Mouse (Mus musculus): Measurements from ENCODE around the gene Lgi2. TPM values are rescaled to one million over a fixed set of nuclear protein-coding genes. Genes with fewer than 3 reads are reported as not detected.

The Lgi2 gene
- total RNA-seq, 2 experiments from 2014 or later: not detected

DNA sequence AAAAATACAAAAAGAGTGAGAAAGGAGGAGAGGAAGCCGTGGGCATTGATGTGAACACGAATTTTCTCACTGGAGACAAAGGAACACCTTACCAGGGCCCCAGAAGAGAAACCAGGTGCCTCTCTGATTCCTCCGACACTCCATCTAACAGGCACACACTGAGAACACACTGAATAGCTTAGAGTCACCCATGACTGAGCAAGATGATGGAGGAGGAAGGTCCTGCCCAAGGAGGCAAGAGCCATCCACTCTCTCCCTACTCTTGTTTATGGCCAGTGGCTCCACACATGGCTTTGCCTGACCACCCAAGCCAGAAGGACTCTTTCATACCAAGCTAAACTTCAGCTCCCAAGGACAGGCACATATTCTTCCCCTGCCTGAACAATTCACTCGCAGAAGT lies 22.5 kb downstream of the Lgi2 start:
- no peak for ATAC-seq (replicated peaks; ENCODE audit: low FRiP score, low TSS enrichment, poor library complexity, severe bottlenecking)

DNA sequence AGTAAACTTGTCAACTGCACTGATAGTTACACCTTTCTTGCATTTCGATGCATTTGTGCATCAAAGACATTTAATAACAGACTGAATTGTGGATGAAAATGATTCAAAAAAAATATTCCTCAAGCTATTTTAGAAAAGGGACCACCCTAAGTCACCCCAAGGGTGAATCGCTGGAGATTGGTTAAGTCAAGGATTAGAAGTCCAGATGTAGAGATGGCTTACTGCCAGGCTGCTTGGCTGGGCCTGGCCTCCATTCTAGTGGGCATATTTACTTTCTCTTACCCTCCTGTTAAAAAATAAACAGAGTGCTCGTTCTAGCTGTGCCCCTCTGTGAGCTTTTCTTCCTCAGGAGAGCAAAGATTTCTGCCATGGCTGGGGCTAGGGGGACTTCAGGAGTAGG lies 26.1 kb downstream of the Lgi2 start:
- no peak for ATAC-seq (replicated peaks; ENCODE audit: low FRiP score, low TSS enrichment, poor library complexity, severe bottlenecking)

DNA sequence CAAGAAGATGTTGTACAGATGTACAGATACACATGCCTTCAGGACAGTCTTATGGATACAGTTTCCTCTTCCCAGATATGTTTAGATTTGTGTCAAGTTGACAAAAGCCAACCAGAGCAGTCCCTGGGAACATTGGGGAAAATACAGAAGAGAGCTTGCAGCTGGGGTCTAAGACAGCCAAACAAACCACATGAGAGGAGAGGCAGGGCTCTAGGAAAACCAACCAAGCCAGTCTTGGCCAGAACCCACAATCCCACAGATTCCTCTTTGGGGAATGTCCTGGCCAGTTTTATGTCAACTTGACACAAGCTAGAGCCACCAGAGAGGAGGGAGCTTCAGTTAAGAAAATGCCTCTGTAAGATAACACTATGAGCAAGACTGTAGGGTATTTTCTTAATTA lies 26.8 kb downstream of the Lgi2 start:
- ATAC-seq (replicated peaks; ENCODE audit: low FRiP score, low TSS enrichment, poor library complexity, severe bottlenecking): no peak

DNA sequence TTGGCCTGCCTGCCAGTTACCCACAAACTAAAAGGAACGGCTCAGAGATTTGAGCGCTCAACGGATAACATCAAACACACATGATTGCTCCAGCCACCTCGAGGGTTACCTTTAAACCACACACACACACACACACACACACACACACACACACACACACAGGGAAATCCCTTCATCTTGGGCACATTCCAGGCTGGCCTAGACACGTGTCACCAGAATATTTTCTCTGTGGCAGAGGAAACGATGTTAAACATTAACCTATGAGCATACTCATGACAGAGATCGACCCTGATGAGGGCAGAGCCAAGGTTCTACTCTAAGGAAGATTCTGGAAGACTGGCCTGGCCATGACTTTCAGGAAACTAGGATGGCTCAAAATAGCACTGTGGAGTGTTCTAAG lies 29.2 kb downstream of the Lgi2 start:
- no peak for ATAC-seq (replicated peaks; ENCODE audit: low FRiP score, low TSS enrichment, poor library complexity, severe bottlenecking)

DNA sequence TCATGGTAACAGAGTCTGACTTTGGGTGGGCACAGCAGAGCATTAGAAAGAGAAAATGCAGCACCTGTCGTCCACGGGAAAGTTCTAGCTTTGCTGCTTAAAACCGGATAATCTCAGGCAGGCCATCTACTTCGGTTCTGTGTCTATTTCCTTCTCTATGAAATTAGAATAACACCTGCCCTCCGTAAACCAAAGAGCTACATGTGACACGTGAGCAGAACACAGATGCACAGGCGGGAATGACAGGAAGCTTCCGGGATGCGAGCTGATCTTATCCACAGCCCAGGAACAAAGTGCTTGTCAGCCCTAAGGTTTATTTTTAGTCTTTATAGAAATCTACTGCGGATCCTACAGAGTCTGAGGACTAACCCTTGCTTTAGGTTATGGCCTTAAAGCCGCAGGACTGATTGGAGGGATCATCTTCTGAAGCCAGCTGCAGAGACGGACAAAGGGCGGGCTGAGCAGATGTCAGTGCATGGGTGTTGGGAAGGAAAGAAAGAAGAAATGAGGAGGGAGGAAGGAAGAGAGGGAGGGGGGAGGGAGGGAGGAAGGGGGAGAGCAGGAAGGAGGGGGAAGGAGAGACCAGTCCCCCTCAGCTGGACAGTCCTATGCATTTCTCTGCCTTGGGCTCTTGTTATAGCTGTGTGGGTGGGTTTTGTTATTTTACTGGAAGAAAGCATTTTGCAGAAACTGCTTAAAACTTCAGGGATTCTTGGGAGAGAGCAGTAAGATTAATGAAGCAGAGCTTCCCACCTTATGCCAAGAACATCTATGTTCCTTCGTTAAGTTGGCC lies 31.3 kb downstream of the Lgi2 start:
- ATAC-seq (replicated peaks; ENCODE audit: low FRiP score, low TSS enrichment, poor library complexity, severe bottlenecking): no peak

DNA sequence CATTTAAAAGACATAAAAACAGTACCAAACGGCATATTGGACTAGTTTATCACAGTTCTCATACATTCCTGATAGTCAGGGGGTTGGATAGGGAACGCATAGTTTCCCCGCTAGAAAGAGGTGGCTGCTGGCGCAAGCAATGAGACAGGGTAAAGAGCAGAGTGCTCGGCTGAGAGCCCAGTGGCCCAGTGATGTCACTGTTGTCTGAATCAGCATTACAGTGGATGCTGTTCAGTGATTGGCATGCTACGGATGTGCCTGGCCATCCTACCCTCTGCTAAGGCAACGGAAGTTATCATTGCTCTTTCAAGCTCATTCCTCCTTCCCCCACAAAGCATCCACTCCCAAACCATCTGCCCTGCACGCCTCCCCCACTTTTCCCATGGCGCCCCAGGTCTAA lies 32.6 kb downstream of the Lgi2 start:
- no peak for ATAC-seq (replicated peaks; ENCODE audit: low FRiP score, low TSS enrichment, poor library complexity, severe bottlenecking)

DNA sequence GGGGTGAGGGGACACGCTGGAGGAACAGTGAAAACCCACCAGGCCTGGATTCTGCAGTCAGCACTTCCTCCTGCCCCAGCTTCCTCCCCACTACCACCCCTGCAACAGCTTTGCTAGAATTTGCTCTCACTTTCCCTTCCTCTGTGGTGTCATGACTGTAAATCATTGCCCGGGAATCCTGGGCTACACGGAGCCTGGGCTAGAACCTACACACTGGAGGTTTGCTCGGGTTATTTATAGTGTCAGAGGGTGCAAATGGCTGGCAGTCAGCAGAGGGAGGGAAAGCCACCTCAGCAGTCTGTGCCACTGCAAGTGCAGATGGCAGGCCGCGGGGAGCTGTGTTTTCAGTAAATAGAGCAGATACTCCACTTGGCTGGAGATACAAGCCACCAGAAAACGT lies 37.7 kb downstream of the Lgi2 start:
- ATAC-seq (replicated peaks; ENCODE audit: low FRiP score, low TSS enrichment, poor library complexity, severe bottlenecking): no peak

DNA sequence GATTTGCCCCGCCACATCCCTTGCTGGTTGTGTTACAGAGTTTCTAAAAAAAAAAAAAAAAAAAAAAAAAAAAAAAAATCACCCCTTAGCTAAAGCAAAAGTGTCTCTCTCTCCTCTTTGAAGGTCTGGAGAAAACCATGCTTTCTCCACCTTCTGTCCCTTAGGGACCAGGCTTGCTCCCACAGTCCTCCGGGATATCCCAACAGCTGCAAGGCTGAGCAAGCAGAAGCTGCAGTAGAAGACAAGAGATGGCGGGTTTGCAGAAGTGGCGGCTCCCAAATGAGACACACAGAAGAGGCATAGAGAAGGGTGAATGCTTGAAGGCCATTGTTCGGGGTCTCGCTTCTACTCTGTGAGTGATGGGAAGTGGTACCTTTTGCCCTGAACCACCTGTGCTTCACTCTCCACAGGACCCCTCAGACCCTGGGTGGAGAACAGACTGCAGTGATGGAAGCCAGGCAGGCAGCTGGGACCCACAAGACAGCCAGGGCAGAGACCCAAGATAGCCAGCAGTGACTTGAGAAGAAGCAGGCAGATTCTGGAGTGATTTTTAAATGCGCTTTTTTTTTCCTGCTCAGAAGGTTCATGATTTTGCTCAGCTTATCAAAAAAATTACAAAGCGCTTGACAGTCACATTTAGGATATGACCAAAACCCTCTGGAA lies 39.8 kb downstream of the Lgi2 start:
- no peak for ATAC-seq (replicated peaks; ENCODE audit: low FRiP score, low TSS enrichment, poor library complexity, severe bottlenecking)

DNA sequence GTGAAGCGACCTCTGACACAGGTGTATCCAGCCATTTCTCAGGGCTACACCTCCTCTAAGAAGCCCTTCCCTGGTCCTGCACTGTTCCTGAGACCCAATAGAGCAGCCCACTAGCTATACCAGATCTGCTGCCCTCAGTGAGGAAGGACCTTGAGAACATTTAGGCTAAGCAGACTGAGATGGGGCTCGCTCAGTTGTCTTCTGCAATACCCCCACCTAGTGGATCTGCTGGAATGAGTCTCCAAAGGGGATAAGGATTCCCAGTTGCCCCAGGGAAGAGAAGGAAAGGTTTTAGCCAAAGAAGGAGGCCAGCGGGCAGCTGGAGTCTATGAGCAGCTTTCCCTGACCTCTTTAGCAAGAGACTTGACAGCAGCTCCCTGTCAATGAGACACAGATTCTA lies 42.1 kb downstream of the Lgi2 start:
- ATAC-seq (replicated peaks; ENCODE audit: low FRiP score, low TSS enrichment, poor library complexity, severe bottlenecking): no peak

DNA sequence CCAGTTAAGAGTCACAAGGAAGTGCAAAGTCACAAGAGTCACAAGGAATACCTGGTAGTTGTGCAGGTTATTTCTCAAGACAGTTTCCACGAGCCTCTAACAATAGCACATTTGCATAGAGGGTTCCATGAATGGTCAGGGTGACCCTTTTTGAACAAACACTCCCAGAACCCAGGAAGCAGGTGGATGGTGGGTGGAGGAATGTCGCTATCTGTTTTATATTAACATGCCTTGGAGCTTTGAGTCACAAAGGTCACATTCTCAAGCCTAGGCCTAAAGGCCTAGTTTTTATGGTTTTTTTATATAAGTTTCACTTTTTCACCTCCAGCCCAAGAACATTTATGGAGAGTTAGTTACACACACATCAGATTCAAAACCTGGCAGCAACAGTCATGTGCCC lies 46.3 kb downstream of the Lgi2 start:
- ATAC-seq (replicated peaks; ENCODE audit: low FRiP score, low TSS enrichment, poor library complexity, severe bottlenecking): no peak

DNA sequence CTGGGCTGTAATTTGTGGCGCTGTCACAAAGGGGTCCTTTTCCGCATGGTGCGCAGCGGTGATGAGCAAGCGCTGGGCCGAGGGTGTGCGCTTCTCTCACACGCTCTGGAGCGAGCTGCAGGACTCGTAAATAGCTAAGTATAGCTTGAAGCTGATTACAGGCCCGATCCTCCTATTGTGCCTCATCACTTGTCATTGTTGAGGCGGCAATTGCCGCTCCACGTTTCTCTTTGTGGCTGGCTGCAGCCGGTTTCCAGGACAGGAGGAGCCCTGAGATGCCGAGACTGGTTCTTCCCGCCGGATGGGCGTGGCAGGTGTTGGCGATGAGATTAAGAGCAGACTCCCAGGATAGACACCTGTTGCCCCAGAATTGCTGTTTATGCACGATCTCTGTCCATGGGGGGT lies 50.2 kb downstream of the Lgi2 start:
- ATAC-seq (replicated peaks; ENCODE audit: low FRiP score, low TSS enrichment, poor library complexity, severe bottlenecking): peak; percentile 55

DNA sequence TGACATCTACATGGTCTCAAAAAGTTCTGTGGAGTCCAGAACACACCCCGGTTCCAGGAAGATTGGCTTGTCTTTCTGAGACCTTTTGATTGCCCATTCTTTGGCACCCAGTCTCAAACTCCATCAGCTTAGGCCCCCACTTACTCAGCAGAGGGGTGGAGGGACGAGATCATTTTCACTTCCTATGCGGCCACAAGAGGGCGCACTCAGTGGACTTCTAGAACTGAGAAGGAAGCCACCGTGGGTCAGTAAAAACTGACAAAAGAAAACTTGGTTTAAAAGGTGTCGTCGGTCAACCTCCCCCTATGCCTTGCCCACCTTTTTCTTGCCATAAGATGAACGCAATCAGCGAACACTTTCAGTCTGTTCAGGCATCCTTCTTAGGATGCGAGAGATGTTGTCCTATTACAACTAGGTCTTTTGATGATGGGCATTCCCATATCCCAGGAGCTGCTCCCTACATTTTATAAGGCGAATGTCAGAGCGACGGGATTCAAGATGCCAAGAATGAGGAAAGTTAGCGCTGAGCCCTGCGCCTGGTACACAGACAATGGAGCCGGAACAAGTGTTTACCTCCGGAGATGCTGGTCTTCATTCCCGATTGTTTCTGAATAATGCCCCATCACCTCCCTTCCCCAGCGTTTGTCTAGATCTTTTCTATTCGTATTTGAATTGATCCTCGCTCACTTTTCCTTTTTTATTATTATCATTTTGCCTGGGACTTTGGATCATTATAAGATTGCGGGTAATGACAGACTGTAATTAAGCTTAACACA lies 50.8 kb downstream of the Lgi2 start:
- peak; percentile 69 for ATAC-seq (replicated peaks; ENCODE audit: low FRiP score, low TSS enrichment, poor library complexity, severe bottlenecking)

DNA sequence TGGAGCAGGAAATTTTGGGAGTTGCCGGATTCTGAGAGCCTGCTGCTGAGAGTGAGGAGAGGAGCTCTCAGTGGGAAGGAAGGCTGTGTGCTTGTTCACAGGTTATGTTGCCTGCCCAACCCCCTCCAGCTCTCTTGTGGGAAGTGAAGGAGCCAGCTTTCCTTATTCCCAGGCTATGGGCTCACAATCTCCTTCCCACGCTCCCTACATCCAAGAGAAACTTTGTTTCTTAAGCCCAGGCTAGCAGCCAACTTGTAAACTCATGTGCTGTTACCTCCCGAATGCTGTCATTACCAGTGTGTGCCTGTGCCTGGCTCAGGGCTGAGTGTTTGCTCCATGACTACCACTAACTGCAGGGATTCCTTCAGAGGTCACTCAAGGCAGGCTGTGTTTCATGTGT lies 55.2 kb downstream of the Lgi2 start:
- no peak for ATAC-seq (replicated peaks; ENCODE audit: low FRiP score, low TSS enrichment, poor library complexity, severe bottlenecking)

DNA sequence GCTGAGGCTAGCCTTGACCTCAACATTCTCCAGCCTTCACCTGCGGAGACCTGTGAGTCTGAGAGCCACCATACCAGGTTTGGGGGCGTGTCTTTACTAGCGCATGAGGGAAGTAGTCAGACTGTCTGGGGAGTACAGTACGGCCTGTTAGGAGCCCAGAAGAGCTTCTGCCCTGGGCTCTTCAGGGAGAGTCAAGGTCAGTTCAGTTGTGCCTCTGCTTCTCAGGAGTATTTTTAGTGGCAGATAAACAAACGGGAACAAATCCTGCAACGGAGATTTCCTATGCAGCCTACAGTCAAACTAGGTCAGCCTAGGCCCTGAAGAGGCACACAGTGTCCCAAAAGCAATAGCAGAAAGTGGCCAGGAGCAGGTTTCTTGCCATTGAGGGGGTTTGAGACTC lies 56.8 kb downstream of the Lgi2 start:
- no peak for ATAC-seq (replicated peaks; ENCODE audit: low FRiP score, low TSS enrichment, poor library complexity, severe bottlenecking)

DNA sequence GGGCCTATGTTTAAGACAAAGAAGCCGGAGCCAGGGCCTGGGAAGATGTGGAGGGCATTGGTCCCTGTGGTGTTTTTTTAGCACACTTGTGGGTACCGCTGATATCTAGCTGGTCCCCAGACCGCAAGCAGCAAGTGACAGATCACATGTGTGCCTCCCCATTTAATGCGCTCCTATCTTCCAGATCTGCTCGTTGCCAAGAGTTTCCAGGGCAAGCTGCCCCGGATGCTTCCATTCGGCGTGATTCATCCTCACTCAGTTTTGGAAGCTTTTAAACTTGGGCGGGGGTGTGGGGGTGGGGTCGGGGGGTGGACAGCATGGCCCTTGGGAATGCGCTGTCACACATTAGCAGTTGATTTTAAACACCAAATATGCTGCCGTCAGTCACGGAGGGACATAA lies 61.6 kb downstream of the Lgi2 start:
- ATAC-seq (replicated peaks; ENCODE audit: low FRiP score, low TSS enrichment, poor library complexity, severe bottlenecking): no peak

DNA sequence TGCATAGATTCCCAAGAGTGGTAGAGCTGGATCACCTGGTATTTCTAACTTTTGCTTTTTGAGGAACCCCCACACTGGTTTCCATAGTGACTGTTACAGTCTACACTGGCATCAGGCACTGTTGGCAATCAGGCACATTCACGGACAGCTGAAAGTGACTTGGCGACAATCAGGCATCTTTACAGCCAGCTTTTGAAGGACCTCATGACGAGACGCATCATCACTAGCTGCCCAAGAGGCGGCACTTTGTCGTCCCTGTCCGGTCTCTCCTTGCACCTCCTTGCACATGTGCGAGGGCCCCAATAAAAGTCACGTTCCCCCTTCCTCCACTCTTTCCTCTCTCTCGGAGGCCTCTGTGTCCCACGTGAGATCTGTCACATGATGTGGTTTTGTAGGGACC lies 62.1 kb downstream of the Lgi2 start:
- no peak for ATAC-seq (replicated peaks; ENCODE audit: low FRiP score, low TSS enrichment, poor library complexity, severe bottlenecking)

DNA sequence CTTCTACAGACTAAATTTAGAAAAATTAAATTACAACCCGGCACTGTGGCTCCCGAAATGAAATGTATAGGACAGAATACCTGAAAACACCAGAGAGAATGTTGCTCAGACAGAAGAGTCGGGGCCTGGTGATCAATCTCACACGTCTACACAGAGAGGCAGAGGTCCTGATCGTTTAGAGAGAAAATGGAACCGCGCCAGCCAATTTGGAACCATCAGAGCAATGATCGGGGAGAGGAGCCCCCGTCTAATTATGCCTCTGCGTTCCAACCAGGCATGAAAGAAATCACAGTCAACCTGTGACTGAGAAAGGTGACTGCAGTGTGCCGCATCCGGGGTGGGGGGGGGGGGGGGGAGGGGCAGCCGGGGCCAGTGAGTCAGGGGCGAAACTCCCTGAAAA lies 70.6 kb downstream of the Lgi2 start:
- ATAC-seq (replicated peaks; ENCODE audit: low FRiP score, low TSS enrichment, poor library complexity, severe bottlenecking): no peak

DNA sequence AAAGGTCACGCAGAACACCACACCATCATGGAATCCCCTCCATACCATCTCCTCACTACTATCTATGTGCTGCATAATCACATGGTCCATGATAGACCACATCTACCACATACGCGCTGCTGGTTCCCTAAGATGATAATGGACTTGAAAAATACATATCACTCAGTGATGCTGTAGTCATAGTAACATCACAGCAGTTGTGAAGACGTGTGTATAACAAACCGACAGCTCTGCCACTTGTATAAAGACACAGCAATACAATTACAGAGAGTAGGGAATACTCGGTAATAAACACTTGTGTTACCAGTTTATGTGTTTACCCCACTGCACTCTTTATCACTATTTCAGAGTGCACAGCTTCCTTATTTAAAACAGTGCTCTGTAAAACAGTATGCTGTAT lies 74.8 kb downstream of the Lgi2 start:
- no peak for ATAC-seq (replicated peaks; ENCODE audit: low FRiP score, low TSS enrichment, poor library complexity, severe bottlenecking)

DNA sequence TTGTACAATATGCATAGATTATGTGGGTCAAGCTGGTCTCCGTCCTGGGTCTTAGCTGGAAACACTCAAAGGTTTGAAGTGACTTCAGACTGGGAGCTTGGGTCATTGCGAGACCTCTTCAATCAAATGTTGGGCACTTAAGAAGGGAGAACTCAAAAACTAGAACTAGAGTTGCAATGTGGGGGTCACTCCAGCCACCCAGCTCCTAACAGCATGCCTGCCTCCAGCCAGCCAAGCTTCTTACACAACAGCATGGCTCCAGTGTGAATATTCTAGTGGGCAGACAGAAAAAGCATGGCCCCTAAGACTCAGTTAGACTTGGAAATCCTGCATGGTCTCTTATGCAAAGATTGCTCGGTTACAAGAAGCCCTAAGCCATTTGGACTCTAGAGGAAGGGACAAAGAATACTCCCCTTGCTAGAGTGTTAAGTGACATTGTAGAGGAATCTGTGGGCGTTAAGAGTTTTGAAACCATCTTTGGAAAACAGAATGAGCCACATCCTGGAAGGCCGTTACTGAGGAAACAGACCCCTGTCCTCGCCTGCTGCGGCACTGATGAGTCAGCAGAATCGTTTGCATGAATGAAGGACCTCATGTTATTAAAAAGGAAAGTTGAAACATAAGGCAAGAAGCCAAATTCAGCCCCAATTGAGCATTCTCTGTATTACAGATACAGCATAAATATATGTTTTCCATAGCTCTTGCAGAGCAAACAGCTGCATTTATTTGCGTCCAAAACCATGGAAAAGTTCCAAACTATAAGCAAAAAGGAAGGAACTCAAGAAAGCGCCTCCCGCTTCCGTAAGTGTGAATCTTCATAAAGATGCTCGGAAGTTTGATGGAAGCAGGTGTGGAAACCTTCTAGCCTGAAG lies 78.5 kb downstream of the Lgi2 start:
- ATAC-seq (replicated peaks; ENCODE audit: low FRiP score, low TSS enrichment, poor library complexity, severe bottlenecking): no peak

Data from megakaryocyte-erythroid progenitor cell, adult 5-6 weeks (primary cell).